Mouse (Mus musculus): ENCODE results near the gene Lyg2.

Lyg2 gene

GRCm38 (mm10) chr1:37916393-37916792, at the start of gene Lyg2:
TSS of gene Lyg2 (minus strand) at chr1:37916493.
- DNase-seq (ENCODE audit: inconsistent ontology term), result no peak

GRCm38 (mm10) chr1:37965571-37965970, 49.3 kb upstream of the Lyg2 start:
- no peak for DNase-seq (ENCODE audit: inconsistent ontology term)

DNA sequence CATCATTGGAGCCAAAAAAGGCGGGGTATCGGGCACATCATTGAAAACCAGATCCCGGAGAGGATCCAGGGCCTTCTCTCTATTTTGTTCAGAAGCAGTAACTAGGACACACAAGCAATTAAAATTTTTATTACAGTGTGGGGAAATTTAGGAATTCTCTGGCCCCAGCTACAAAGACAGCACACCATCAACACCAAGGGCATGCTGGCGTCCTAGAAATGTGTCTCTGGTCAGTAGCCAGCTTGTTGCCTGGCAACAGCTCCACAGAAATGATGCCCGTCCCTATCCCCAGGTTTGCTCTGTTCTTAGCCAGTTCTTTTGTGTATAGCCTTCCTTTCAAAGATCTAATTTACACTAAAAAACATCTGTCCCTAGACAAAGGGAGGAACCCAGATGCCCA, 43.2 kb upstream of the Lyg2 start:
- DNase-seq (ENCODE audit: inconsistent ontology term), result peak; percentile 95

- DNase-seq (ENCODE audit: inconsistent ontology term), result no peak
These were observed 42.2 kb upstream of the Lyg2 start for GRCm38 (mm10) chr1:37958516-37958915.

DNA sequence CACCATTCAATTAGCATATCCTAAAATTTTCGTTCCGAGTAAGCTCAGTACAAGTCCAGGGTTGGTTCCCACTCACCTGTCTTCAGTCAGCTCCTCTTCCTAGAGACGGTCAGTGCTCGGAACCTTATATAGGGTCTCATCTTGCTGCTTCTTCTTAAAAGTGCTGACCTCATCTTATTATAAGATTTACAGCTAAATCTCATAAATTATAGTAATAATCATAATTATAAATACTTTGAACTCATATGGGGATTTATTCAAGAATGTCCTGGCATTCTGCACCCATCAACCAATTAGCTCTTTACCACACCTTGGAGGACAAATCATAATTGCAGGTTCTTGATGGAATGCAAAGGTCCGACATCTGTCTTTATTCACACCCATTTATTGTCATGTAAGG, 41.4 kb upstream of the Lyg2 start, which contains the start of gene Lyg1:
Gene Lyg1 (minus strand): TSS at position 101 of the 400 bp plus-strand sequence.
- no peak for DNase-seq (ENCODE audit: inconsistent ontology term)

GRCm38 (mm10) chr1:37956690-37957431, 40.6 kb upstream of the Lyg2 start:
- peak; percentile 37 for DNase-seq (ENCODE audit: inconsistent ontology term)

DNA sequence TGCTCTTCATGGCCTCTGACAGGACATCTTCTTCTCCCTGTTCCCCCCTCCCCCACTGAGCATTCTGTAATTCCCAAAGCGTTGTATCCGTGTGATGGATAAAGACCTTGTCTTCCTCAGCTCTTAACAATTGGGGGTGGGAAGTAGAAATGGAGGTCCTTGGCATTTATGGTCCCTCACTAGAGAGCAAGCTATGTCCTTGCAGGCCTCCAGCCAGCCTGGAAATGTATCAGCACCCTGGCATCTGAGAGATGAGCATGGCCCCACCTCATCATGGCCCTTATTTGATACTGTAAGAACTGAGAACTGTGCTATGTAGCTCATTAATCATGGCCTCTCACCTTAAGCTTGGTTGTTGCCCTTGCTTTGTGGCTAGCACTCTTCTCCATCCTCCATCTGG, 39.0 kb upstream of the Lyg2 start:
- no peak for DNase-seq (ENCODE audit: inconsistent ontology term)

DNA sequence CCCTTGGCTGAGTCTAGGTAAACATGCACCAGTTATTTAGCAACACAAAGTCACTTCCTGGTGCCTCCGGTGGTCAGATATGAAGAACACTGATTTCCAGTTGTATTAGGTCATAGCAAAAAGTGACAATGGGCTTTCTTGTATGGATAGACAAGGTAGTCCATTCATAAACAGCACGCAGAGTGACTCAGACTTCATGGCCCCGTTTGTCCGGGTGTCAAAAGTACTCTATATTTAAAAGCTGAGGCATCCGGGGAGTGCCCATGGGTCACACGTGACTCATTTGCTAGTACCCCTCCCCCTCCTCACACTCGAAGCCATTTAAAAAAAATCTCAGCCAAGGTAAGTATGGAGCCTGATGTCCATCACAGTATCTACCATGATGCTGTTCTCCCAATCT, 38.5 kb upstream of the Lyg2 start:
- DNase-seq (ENCODE audit: inconsistent ontology term), result peak; percentile 57

DNA sequence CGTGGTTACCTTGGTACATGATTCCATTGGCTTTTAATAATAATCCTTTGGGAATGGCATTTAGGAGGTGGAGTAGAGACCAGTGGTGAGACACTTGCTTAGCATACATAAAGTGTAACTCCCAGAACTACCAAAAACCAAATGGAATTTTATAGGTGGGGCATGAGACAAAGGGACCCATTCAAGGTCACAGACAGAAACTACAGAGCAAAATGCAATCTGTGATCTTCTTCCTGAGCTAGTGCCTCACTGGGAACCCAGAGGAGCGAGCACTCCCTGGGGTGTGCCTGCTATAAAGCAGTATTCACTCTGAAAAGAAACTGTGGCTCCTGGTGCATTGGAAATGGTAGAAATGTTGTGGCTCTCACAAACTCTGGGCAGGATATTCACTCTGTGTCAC, 32.6 kb upstream of the Lyg2 start:
- DNase-seq (ENCODE audit: inconsistent ontology term), result no peak

DNA sequence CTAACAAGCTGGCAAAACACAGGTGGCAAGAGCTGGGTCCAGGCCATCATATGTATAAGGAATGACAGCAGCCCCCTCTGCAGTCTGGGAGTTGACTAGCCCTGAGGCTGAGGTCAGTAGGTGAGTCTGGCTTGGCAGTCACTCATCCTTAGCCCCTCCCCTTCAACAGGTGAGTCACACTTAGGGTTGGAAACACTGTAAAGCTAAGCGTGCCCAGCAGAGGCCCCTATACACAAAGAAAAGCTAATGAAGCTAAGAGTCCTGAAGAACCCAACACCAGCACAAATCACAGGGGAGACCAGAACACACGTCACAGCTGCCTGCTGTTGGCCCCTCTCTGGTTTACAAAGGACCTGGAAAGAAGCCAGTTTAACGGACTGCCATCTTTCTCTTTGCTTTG, 15.5 kb upstream of the Lyg2 start:
- DNase-seq (ENCODE audit: inconsistent ontology term), result peak; percentile 60

- DNase-seq (ENCODE audit: inconsistent ontology term), result no peak
These were observed 9.7 kb upstream of the Lyg2 start for GRCm38 (mm10) chr1:37925971-37926370.

- DNase-seq (ENCODE audit: inconsistent ontology term), result no peak
These were observed 6.2 kb upstream of the Lyg2 start for GRCm38 (mm10) chr1:37922536-37922935.

DNA sequence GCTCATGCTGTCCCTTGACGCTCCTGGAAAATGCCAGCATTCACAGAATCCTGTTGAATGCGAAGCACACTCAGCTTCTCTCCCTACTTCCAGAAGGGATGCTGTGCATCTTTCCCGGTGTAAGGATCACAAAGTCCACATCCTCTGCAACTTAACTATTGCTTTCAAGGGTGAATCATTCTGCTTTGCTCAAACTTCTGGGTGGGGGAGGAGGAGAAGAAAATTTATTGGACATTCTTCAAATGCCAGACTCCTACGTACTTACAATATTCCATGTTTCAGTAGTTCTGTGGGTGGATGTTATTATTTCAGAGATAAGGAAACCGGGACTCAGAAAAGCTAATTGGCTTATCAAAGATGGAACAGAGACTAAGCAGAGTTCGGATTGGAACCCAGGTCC, 1.8 kb upstream of the Lyg2 start:
- peak; percentile 16 for DNase-seq (ENCODE audit: inconsistent ontology term)

- no peak for DNase-seq (ENCODE audit: inconsistent ontology term)
These were observed 1.4 kb upstream of the Lyg2 start for GRCm38 (mm10) chr1:37917666-37918065.

DNA sequence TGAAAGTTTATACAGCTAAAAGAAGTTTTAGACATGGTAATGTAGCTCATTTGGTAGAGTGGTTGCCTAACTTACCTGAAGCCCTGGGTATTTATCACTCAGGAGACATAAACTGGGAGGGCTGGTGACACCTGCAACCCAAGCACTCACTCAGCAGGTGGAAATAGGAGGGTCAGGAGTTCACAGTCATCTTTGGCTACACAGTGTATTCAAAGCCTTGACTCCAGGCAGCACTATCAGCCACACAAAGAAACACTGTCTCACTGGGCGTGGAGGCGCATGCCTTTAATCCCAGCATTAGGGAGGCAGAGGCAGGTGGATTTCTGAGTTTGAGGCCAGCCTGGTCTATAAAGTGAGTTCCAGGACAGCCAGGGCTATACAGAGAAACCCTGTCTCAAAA, 3.5 kb downstream of the Lyg2 start:
- no peak for DNase-seq (ENCODE audit: inconsistent ontology term)

DNA sequence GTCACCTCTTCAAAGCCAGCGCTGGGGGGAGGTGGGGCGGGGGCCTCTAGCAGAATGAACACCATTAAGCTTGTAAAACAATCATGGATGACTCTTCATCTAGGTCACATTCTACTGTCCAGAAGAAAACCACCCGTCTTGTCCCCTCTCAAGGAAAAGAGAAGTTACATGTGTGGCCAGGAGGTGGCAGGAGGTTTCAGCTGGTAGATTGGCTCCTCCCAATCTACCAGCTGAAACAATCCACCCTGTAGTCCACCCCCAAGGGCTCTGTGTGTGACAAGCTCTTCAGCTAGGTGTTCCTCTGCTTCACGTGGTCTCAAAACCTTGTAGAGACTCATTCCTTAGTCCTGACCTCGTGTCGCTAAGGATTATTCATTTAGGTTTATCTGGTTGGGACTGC, 13.1 kb downstream of the Lyg2 start:
- peak; percentile 41 for DNase-seq (ENCODE audit: inconsistent ontology term)

GRCm38 (mm10) chr1:37900288-37900687, 16.0 kb downstream of the Lyg2 start:
- no peak for DNase-seq (ENCODE audit: inconsistent ontology term)

GRCm38 (mm10) chr1:37899816-37900215, 16.5 kb downstream of the Lyg2 start:
- DNase-seq (ENCODE audit: inconsistent ontology term), result no peak

GRCm38 (mm10) chr1:37894606-37895005, 21.7 kb downstream of the Lyg2 start:
- DNase-seq (ENCODE audit: inconsistent ontology term), result no peak

- DNase-seq (ENCODE audit: inconsistent ontology term), result peak; percentile 31
These were observed 24.9 kb downstream of the Lyg2 start for GRCm38 (mm10) chr1:37891400-37891799.

DNA sequence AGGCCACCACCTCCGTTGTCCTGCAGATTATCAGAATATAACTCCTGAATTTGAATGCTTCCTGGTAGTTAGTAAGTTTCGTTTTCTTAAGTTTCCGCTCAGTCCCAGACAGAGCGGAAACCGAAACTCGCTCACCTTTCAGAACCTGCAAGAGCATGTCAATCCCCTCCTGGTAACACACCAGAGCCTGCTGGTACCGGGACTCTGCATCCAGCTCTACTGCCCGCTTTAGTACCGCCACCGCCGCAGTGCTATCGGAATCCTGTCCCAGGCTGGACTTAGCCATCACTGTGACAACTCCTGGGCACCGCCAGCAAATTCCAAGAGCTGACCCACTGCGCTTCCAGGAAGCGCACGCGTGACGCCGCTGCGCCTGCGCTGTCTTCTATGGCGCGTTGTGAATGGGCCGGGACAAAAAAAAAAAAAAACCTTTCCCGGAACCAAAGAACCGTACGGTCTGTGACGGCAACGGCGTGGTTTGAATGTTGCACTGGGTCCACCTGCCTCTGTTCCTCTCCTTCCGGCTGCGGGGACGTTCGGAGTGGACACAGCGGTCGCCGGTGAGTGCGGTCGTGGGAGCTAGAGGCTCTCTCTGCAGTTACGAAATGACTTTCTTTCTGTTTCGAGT, 26.2 kb downstream of the Lyg2 start, which contains the start of the genes Mitd1 and Mrpl30:
Gene Mitd1 (minus strand): TSS at position 387 of the 628 bp plus-strand sequence.
Gene Mrpl30 (plus strand): TSS at position 453 of the 628 bp plus-strand sequence.
- DNase-seq (ENCODE audit: inconsistent ontology term), result peak; percentile 92

DNA sequence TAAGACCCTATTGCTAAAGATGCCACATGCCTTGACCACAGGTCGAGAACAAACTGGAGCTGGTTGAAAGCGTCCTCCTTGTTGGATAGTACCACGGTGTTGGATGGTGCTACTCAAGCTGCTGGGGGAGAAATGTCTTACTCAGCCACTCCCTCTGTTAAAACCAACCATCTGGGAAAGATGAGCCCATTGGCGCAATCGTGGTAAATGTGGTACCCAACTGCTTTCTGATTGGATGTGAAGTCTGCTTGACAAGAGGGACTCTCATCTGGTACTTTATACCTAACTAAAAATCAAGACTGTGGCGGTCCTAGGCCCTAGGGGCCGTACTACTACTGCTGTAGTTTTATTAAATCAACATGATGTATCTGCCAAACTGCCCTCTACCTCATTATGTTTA, 27.1 kb downstream of the Lyg2 start:
- no peak for DNase-seq (ENCODE audit: inconsistent ontology term)

DNA sequence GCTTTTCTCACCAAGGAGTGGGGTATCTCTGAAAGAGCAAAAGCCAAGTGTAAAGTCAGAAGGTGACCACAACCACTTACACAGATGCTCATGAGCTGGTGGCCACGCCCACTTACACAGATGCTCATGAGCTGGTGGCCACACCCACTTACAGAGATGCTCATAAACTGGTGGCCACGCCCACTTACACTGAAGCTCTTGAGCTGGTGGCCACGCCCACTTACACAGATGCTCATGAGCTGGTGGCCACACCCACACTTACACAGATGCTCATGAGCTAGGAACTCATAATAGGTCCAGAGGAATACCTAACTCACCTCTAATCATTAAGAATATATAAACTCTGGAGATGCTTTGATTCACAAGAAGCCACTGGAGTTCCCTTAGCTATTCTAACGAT, 31.8 kb downstream of the Lyg2 start:
- DNase-seq (ENCODE audit: inconsistent ontology term), result no peak
